Mouse (Mus musculus) neural tube, embryonic 14.5 days (tissue): ENCODE measurements around the gene Plagl2. TPM values are rescaled to one million over a fixed set of nuclear protein-coding genes. Genes with fewer than 3 reads are reported as not detected.

Source experiments
- ATAC-seq: fragments of 200-750 bp; cut with Nextera tagmentation; 2 replicates; pipeline ENCODE4 v1.8.0; 2017; ENCODE audit warnings: low read depth, mild to moderate bottlenecking, moderate TSS enrichment, moderate library complexity
- H3K27ac ChIP-seq: fragments of 300-500 bp; sonication (generic); 2 replicates; pipeline ENCODE4 v1.5.1; 2014; ENCODE audit warnings: low read depth, mild to moderate bottlenecking, control low read depth, low read length, moderate library complexity, mixed read lengths
- H3K27me3 ChIP-seq: fragments of 300-500 bp; sonication (generic); 2 replicates; pipeline ENCODE4 v1.6.1; 2014; ENCODE audit warnings: low read length; ENCODE audit not compliant: control insufficient read depth, insufficient read depth
- H3K36me3 ChIP-seq: fragments of 300-500 bp; sonication (generic); 2 replicates; pipeline ENCODE4 v1.6.1; 2014; ENCODE audit warnings: low read length, mixed read lengths; ENCODE audit not compliant: control insufficient read depth, insufficient read depth
- H3K4me1 ChIP-seq: fragments of 300-500 bp; sonication (generic); 2 replicates; pipeline ENCODE4 v1.6.1; 2014; ENCODE audit warnings: low read length; ENCODE audit not compliant: control insufficient read depth, insufficient read depth
- H3K4me2 ChIP-seq: fragments of 300-500 bp; sonication (generic); 2 replicates; pipeline ENCODE4 v1.6.1; 2014; ENCODE audit warnings: mild to moderate bottlenecking, low read depth, low read length, control low read depth
- H3K4me3 ChIP-seq: fragments of 300-500 bp; sonication (generic); 2 replicates; pipeline ENCODE4 v1.5.1; 2014; ENCODE audit warnings: low read depth, low read length, control low read depth, mixed read lengths
- H3K9ac ChIP-seq: fragments of 300-500 bp; sonication (generic); replicated peaks from 2 replicates; pipeline ENCODE4 v1.6.1; 2014; ENCODE audit warnings: low read depth, mild to moderate bottlenecking, control low read depth, low read length, mixed read lengths
- H3K9me3 ChIP-seq: fragments of 300-500 bp; sonication (generic); 2 replicates; pipeline ENCODE4 v1.6.1; 2016; ENCODE audit warnings: low read length; ENCODE audit not compliant: control insufficient read depth
- WGBS: fragments of 180-500 bp; shearing (Covaris S2); extraction: QIAGEN DNeasy Blood & Tissue Kit; methylation state at CpG from one replicate; pipeline ENCODE4 v1.1.7; 2014; 5-methylcytosine and 5-hydroxymethylcytosine counted together
- polyA plus RNA-seq: library from polyadenylated mRNA; unstranded; fragments of >200 nt; fragmentation: Nextera tagmentation; extraction: Ambion mirVana; gene quantifications from 2 replicates; pipeline ENCODE4 v1.2.1, GENCODE M21; 2014

Plagl2 gene
- polyA plus RNA-seq, 1 experiment from 2014 or later = 5.9 TPM

- Histone ChIP-seq H3K27me3 (no peaks in the 10 kb centered on the region), H3K4me1 (no peaks in the 10 kb centered on the region), H3K27ac (no peak overlapping the region), H3K36me3 (peaks cover 19% of the 10 kb centered on the region; the same call in 1 of the 2 replicates), H3K4me3 (no peak overlapping the region), H3K9me3 (no peaks in the 10 kb centered on the region), H3K4me2 (no peak overlapping the region), H3K9ac (no peak overlapping the region)
- no peak for ATAC-seq
- WGBS = 94% methylated on average over 4 of the region's 4 CpGs
Observed at GRCm38 (mm10) chr2:153213351-153213750, 27.9 kb downstream of the Plagl2 start.

- Histone ChIP-seq H3K9me3 (no peaks in the 10 kb centered on the region), H3K9ac (no peak overlapping the region), H3K4me2 (no peak overlapping the region), H3K4me3 (no peak overlapping the region), H3K27ac (no peak overlapping the region), H3K36me3 (peaks cover 33% of the 10 kb centered on the region; the same call in 1 of the 2 replicates), H3K4me1 (no peaks in the 10 kb centered on the region), H3K27me3 (no peaks in the 10 kb centered on the region)
- 93% methylated on average over 5 of the region's 5 CpGs for WGBS
- ATAC-seq = no peak
Observed at GRCm38 (mm10) chr2:153211451-153211850, 29.8 kb downstream of the Plagl2 start.

GRCm38 (mm10) chr2:153209286-153209685, 31.9 kb downstream of the Plagl2 start:
- peaks cover 45% of the 10 kb centered on the region for H3K36me3 ChIP-seq
- no peak for ATAC-seq
- no peaks in the 10 kb centered on the region for H3K4me1 ChIP-seq

GRCm38 (mm10) chr2:153208149-153208548, 33.1 kb downstream of the Plagl2 start:
- no peaks in the 10 kb centered on the region for H3K27me3 ChIP-seq
- H3K9ac ChIP-seq = no peak overlapping the region
- H3K4me3 ChIP-seq = no peak overlapping the region
- no peaks in the 10 kb centered on the region for H3K4me1 ChIP-seq
- H3K27ac ChIP-seq = no peak overlapping the region
- H3K4me2 ChIP-seq = no peak overlapping the region
- H3K36me3 ChIP-seq = peaks cover 50% of the 10 kb centered on the region
- no peak for ATAC-seq
- WGBS = 97% methylated on average over 2 of the region's 2 CpGs
- H3K9me3 ChIP-seq = no peaks in the 10 kb centered on the region

More at GRCm38 (mm10) chr2:153209286-153209685, 31.9 kb downstream of the Plagl2 start:
- no peak overlapping the region for H3K9ac ChIP-seq
- H3K27me3 ChIP-seq = no peaks in the 10 kb centered on the region
- 93% methylated on average over 5 of the region's 5 CpGs for WGBS
- H3K27ac ChIP-seq = no peak overlapping the region
- H3K9me3 ChIP-seq = no peaks in the 10 kb centered on the region
- H3K4me3 ChIP-seq = no peak overlapping the region
- H3K4me2 ChIP-seq = no peak overlapping the region

- H3K4me1 ChIP-seq = no peaks in the 10 kb centered on the region
- H3K4me3 ChIP-seq = no peak overlapping the region
- H3K4me2 ChIP-seq = no peak overlapping the region
- no peak overlapping the region for H3K9ac ChIP-seq
- no peak for ATAC-seq
- H3K36me3 ChIP-seq = peaks cover 54% of the 10 kb centered on the region
- no peak overlapping the region for H3K27ac ChIP-seq
- H3K9me3 ChIP-seq = no peaks in the 10 kb centered on the region
- WGBS = 54% methylated on average over 1 of the region's 1 CpGs
- no peaks in the 10 kb centered on the region for H3K27me3 ChIP-seq
Observed at GRCm38 (mm10) chr2:153202766-153203165, 38.5 kb downstream of the Plagl2 start.

GRCm38 (mm10) chr2:153199114-153199513, 42.1 kb downstream of the Plagl2 start:
- no peak overlapping the region for H3K9ac ChIP-seq
- H3K4me1 ChIP-seq = no peaks in the 10 kb centered on the region
- H3K9me3 ChIP-seq = no peaks in the 10 kb centered on the region
- H3K27ac ChIP-seq = no peak overlapping the region
- ATAC-seq = no peak
- no peak overlapping the region for H3K4me2 ChIP-seq
- no peak overlapping the region for H3K4me3 ChIP-seq
- peaks cover 55% of the 10 kb centered on the region for H3K36me3 ChIP-seq
- 89% methylated on average over 2 of the region's 2 CpGs for WGBS
- no peaks in the 10 kb centered on the region for H3K27me3 ChIP-seq

- Histone ChIP-seq H3K27ac (no peak overlapping the region), H3K9me3 (no peaks in the 10 kb centered on the region), H3K4me1 (no peaks in the 10 kb centered on the region), H3K36me3 (peaks cover 52% of the 10 kb centered on the region), H3K9ac (no peak overlapping the region), H3K27me3 (no peaks in the 10 kb centered on the region), H3K4me2 (no peak overlapping the region), H3K4me3 (no peak overlapping the region)
- no peak for ATAC-seq
- WGBS = 80% methylated on average over 5 of the region's 5 CpGs
Observed at GRCm38 (mm10) chr2:153198485-153198884, 42.7 kb downstream of the Plagl2 start.

GRCm38 (mm10) chr2:153194255-153194654, 47.0 kb downstream of the Plagl2 start:
- Histone ChIP-seq H3K9me3 (no peaks in the 10 kb centered on the region), H3K4me3 (no peak overlapping the region), H3K4me1 (no peaks in the 10 kb centered on the region), H3K27ac (no peak overlapping the region), H3K27me3 (no peaks in the 10 kb centered on the region), H3K36me3 (peaks cover 72% of the 10 kb centered on the region), H3K4me2 (no peak overlapping the region), H3K9ac (no peak overlapping the region)
- no peak for ATAC-seq
- WGBS = 99% methylated on average over 3 of the region's 3 CpGs

- no peak for ATAC-seq
- WGBS = 90% methylated on average over 2 of the region's 2 CpGs
- no peak overlapping the region for H3K27ac ChIP-seq
- H3K36me3 ChIP-seq = peaks cover 71% of the 10 kb centered on the region
- no peaks in the 10 kb centered on the region for H3K9me3 ChIP-seq
- H3K4me1 ChIP-seq = no peaks in the 10 kb centered on the region
- no peak overlapping the region for H3K4me2 ChIP-seq
- no peak overlapping the region for H3K9ac ChIP-seq
- H3K27me3 ChIP-seq = no peaks in the 10 kb centered on the region
- H3K4me3 ChIP-seq = no peak overlapping the region
Observed at GRCm38 (mm10) chr2:153191242-153191641, 50.0 kb downstream of the Plagl2 start.
